Mouse (Mus musculus) left cerebral cortex, adult 8-10 months (tissue): ENCODE measurements around the gene A630095N17Rik. TPM values are rescaled to one million over a fixed set of nuclear protein-coding genes. Genes with fewer than 3 reads are reported as not detected.

Experiments
- DNase-seq, 2 experiments: peaks; one replicate each; pipeline ENCODE4 v3.0.0; 2022; ENCODE audit warnings: low spot score in 2 of 2
- total RNA-seq, 4 experiments: library from RNA; stranded (reverse); gene quantifications; 2 replicates each; pipeline ENCODE4 v1.2.4; 2022

Gene A630095N17Rik
- total RNA-seq, 4 experiments from 2014 or later, result not detected

DNA sequence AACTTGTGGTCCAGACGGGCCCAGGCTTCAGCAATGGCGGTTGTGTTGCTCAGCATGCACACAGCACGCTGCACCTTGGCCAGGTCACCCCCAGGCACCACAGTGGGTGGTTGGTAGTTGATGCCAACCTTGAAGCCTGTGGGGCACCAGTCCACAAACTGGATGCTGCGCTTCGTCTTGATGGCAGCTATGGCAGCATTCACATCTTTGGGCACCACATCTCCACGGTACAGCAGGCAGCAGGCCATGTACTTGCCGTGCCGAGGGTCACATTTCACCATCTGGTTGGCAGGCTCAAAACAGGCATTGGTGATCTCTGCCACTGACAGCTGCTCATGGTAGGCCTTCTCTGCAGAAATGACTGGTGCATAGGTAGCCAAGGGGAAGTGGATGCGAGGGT is 16.1 kb downstream of the A630095N17Rik start:
- no peak for DNase-seq

GRCm38 (mm10) chr1:75214886-75215285 is 17.0 kb downstream of the A630095N17Rik start:
- peak in 1 of 2 experiments; percentile 67 for DNase-seq

GRCm38 (mm10) chr1:75214442-75214841 is 17.5 kb downstream of the A630095N17Rik start:
- no peak for DNase-seq

DNA sequence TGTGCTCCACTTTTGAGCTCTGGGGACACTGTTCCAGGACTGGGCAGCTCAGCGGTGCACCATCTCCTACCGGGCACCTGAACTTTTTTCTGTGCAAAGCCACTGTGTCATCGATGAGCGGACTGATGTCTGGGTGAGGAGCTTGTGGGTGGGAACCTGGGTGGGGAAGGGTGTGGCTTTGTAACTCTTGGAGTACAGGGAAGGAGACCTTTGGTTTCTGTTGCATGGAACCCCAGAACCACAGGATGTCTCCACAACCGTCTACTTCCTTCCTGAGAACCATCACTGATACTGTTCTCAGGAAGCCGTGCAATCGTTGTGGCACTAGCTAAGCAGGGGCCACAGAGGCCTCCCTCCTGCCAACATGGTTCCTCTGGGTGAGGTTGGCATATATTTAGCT is 18.8 kb downstream of the A630095N17Rik start:
- no peak for DNase-seq

DNA sequence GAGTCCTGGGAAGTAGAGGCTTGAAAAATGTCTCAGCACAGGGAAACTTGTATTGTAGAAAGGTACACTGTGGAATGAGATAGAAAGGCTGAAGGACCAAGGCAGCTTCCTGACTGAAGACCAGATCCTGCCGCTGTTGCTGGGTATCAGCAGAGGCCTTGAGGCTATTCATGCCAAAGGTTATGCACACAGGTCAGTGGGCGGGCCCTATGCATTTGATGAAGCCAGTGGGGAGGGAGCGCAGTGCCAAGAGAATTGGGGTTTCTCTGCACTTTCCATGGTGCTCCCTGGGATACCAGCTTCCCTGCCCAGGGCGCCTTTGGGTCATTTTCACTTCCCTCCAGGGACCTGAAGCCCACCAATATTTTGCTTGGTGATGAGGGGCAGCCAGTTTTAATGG is 19.4 kb downstream of the A630095N17Rik start:
- DNase-seq, result no peak

GRCm38 (mm10) chr1:75211141-75211708 is 20.7 kb downstream of the A630095N17Rik start:
- no peak for DNase-seq

DNA sequence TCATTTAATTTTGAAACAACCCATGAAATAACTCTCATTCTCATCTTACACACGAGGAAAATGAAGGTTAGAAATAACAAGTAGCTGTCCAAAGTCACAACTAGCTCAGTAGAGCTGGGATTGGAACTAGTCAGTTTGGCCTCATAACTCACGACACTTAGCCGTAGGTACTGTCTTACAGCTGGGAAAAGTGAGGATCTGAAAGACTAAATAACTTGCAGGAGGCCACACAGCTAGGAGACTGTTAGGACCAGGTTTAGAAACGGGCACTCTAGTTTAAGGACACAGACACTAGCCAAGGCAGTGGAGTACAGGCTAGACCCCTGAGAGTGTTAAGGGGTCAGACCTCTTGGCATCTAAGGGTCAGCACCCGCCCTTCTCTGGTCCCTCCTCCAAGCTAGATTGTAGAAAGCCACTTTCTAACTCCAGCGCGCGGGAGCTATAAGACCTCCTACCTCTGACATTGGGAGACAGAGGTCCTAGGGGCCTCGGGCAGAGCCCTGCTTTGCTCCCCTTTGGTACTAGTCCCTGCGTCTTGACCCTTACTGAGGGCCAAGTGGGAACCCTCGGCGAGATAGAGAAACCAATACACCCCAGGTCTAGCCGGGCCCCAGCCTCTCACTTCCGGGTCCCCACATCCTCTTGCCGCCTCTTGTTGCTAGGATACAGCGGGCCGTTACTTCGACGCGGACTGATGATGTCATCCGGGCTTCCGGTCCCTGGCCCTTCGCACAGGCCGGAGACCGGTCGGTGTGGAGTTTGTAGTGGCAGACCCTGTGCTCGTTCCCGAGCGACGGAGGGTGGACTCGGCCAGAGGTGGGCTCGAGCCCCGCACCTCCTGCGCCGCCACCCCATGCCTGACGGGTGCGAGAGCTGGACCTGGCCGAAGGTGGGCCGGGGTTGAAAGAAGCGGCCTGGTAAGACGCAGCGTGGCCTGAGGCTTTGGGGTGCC is 21.5 kb downstream of the A630095N17Rik start, which contains the start of the genes Glb1l and Stk16:
Gene Glb1l, minus strand, starts transcription at position 678 of the 952 bp plus-strand sequence.
Gene Stk16, plus strand, starts transcription at position 703 of the 952 bp plus-strand sequence.
- DNase-seq, result peak; percentile 94 to 95

DNA sequence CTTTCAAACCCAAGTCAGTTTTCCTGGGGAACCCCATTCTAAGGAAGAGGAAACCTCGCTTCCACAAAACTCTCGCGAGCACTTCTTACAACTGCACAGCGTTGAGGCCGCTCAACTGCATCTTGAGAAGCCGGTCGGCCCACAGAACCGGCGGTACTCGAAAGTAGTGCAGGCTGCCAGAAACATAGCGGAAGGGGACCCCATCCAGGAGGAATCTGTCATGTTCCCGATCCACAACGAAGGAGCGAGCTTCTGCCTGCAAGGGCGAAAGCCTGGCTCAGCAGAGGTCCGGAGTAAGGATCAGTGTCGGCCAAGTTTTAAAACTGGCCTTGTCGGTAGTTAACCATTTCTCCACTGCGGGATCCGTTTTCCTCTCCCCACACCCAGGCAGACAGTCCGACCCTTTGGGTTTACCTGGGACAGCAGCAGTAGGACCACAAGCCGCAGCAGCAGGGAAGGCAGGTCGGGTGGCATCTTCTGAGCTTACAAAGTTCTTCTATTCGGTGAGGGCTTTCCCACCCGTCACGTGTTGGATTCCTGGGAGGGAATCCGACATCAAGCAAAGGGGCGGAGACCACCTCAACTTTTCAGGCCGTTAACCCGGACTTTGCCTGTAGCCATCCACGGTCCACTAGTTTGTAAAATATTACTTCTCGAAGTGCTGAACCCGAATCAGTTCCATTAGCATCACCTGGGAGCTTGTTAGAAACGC is 22.8 kb downstream of the A630095N17Rik start:
- no peak for DNase-seq

DNA sequence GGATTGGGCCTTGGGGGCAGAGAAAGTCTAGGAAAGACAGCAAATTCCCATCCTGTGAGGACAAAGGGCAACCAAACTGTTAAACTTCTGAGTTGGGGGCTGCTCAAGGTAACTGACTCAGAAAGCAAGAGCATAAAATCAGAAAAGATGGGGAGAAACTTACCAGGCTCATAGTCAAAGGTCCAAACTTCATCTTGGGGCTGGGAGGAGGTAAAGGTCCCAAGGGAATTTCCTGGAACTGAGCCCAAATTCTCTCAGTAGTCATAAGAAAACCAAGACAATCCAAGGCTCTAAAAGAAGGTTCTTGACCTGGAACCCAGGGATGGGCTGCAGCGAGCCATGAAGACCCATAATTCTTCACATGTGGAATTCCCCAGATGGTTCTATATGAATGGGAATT is 30.7 kb downstream of the A630095N17Rik start:
- no peak for DNase-seq

DNA sequence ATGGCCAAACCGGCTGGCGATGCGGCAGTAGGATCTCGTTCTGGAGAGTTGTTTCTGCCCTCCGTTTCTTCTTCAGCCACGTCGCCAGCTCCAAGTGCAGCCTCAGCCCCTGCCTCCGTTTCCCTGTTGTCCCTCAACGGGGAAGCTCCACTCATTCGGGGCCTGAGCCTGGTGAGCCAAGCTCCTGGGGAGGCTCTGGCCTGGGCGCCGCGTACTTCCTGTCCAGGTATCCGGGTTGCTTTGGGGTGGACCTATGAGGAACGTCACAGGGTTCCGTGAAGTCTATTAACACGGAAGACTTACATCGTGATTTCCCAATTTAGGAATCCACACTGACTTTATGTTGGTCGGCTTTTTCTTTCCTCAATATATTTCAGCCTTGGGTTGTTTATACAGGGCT is 39.5 kb downstream of the A630095N17Rik start:
- no peak for DNase-seq

DNA sequence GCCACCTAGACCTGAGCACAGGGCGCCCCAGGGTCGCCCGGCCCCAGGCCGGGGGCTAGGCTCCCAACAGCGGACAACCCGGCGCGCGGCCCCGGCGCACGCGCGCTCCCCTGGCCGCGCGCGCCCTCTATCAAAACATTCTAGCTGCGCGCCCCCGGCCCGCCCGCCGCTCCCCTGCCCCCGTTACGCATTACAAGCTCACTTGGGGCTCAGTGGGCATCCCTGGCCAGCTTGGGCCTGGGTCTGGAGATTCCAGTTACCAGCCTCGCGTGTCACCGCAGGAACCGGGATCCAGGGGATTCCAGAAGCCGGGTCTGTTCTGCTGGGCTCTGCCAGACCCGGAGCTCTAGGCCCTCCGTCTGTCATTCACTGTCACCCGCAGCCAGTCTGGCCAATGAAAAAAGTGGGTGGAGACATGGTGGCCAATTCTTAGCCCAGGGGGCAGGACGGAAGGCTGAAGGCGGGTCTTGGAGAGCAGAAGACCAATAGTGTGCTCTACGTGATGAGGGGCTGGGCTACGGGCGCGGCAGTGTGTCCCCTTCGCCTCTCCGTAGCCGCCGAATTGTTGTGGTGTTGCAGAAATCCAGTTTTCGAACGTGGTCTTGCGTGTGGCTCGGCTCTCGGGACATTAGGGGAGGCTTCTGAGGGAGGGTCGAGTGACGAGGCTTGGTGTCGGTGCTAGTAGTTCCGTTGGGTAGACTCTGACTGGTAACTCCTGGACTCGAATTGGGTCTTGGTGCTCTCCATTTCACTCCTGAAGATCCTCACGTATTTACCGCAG is 40.1 kb downstream of the A630095N17Rik start, which contains the start of the genes Ankzf1 and Atg9a:
Gene Ankzf1, plus strand, starts transcription at position 530 of the 781 bp plus-strand sequence.
Gene Atg9a, minus strand, starts transcription at position 575 of the 781 bp plus-strand sequence.
- DNase-seq, result peak; percentile 86 to 99

- DNase-seq, result no peak
These were observed 40.7 kb downstream of the A630095N17Rik start for GRCm38 (mm10) chr1:75191258-75191621.

- DNase-seq, result no peak
These were observed 41.3 kb downstream of the A630095N17Rik start for GRCm38 (mm10) chr1:75190577-75190976.

- DNase-seq, result no peak
These were observed 43.9 kb downstream of the A630095N17Rik start for GRCm38 (mm10) chr1:75187914-75188483.

GRCm38 (mm10) chr1:75187126-75187525 is 44.8 kb downstream of the A630095N17Rik start:
- DNase-seq, result no peak

GRCm38 (mm10) chr1:75185495-75185894 is 46.4 kb downstream of the A630095N17Rik start:
- DNase-seq, result no peak

DNA sequence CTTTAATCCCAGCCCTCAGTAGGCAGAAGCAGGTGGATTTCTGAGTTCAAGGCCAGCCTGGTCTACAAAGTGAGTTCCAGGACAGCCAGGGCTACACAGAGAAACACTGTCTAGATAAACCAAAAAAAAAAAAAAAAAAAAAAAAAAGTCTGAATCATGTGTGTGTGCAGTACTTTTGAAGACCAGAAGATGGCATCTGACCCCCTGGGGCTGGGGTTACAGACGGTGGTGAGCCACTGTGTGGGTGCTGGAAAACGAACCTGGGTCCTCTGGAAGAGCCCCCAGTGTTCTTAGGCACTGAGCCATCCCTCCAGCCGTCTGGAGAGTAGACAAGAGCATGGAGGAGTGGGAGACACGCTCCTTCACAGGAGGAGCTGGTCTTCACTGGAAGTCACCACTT is 49.7 kb downstream of the A630095N17Rik start:
- no peak for DNase-seq

DNA sequence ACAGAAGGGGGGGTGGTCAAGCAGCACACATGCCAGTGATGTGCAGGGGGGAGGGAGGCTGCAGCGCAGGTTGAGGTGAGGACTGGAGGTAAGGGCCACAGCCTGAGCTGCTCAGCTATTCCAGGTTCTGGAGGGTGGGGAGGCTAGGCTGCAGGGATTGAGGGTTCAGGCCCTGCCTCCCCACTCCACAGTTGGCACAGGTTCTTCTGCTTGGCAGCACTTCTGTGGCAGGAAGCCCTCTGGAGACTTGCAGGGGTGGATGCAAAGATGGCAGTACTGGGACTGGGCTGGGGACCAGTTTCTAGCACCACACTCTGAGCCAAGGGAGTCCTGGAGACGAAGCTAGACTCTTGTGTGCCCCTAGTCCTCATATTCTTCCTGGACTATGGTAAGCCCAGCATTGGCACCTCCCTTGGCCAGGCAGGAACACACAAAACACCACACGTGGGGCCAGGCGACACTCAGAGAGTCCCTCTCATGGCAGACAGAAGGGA is 50.5 kb downstream of the A630095N17Rik start:
- no peak for DNase-seq

DNA sequence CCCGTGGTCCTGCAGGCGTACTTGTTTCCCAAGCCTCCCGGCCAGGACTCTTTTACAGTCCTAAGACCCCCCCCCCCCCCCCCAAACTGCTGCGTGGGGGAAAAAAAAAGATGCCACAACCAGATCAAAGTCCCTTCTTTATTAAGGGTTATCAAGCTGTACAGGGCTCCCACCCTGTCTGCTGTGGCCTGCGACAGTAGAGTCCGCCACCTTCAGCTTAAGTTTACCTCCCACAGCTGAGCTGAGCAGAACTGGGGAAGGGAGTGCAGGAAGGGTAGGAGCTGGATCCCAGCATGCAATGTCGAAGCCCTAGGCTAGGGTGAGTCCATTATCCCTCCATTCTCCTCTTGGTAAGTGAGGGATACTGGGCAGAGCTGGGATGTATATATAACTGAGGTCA is 51.2 kb downstream of the A630095N17Rik start:
- no peak for DNase-seq

- DNase-seq, result peak; percentile 76 to 94
These were observed 51.8 kb downstream of the A630095N17Rik start, which contains the start of gene Abcb6 for GRCm38 (mm10) chr1:75180105-75180590. Abcb6 (minus strand) TSS chr1:75180392.
